Mouse (Mus musculus) heart, embryonic 16.5 days (tissue): ENCODE measurements at regions not wholly inside any gene's neighbourhood (a gene's known extent, or its start where the extent isn't known, plus 50 kb on each side); places are given as distances from the start of the nearest gene placed in this dataset.

Experiments
- ATAC-seq: fragments of 200-750 bp; cut with Nextera tagmentation; replicated peaks from 2 replicates; pipeline ENCODE4 v1.8.0; 2017; ENCODE audit warnings: moderate number of reproducible peaks; ENCODE audit not compliant: insufficient read depth, low FRiP score; ENCODE audit errors: extremely low read depth
- H3K27ac ChIP-seq: fragments of 300-500 bp; sonication (generic); 2 replicates; pipeline ENCODE4 v1.5.1; 2014; ENCODE audit warnings: mild to moderate bottlenecking, low read length, control low read depth, moderate library complexity
- H3K27me3 ChIP-seq: fragments of 300-500 bp; sonication (generic); 2 replicates; pipeline ENCODE4 v1.6.1; 2014; ENCODE audit warnings: low read length, mixed read lengths; ENCODE audit not compliant: control insufficient read depth, insufficient read depth
- H3K36me3 ChIP-seq: fragments of 300-500 bp; sonication (generic); 2 replicates; pipeline ENCODE4 v1.6.1; 2014; ENCODE audit not compliant: control insufficient read depth, insufficient read depth
- H3K4me1 ChIP-seq: fragments of 300-500 bp; sonication (generic); 2 replicates; pipeline ENCODE4 v1.6.1; 2014; ENCODE audit warnings: low read length, mixed read lengths; ENCODE audit not compliant: control insufficient read depth, insufficient read depth
- H3K4me2 ChIP-seq: fragments of 300-500 bp; sonication (generic); 2 replicates; pipeline ENCODE4 v1.6.1; 2014; ENCODE audit warnings: low read depth, mild to moderate bottlenecking, control low read depth, low read length
- H3K4me3 ChIP-seq: fragments of 300-500 bp; sonication (generic); 2 replicates; pipeline ENCODE4 v1.5.1; 2014; ENCODE audit warnings: mild to moderate bottlenecking, control low read depth, low read length
- H3K9ac ChIP-seq: fragments of 300-500 bp; sonication (generic); 2 replicates; pipeline ENCODE4 v1.6.1; 2014; ENCODE audit warnings: low read length, control low read depth
- H3K9me3 ChIP-seq: fragments of 300-500 bp; sonication (generic); replicated peaks from 2 replicates; pipeline ENCODE4 v1.6.1; 2016; ENCODE audit warnings: low read length; ENCODE audit not compliant: control insufficient read depth
- WGBS: fragments of 180-500 bp; shearing (Covaris S2); extraction: QIAGEN DNeasy Blood & Tissue Kit; methylation state at CpG from one replicate; pipeline ENCODE4 v1.1.7; 2014; 5-methylcytosine and 5-hydroxymethylcytosine counted together

- no peaks in the 10 kb centered on the region for H3K4me1 ChIP-seq
- no peak for ATAC-seq
- 0 out of 2 replicates have a peak, but pooled peaks cover 2% of the 10 kb centered on the region for H3K27me3 ChIP-seq
- H3K27ac ChIP-seq, result no peak overlapping the region
- H3K4me3 ChIP-seq, result no peak overlapping the region
- no peak overlapping the region for H3K9ac ChIP-seq
- H3K36me3 ChIP-seq, result no peaks in the 10 kb centered on the region
- H3K9me3 ChIP-seq, result no peaks in the 10 kb centered on the region
- 91% methylated on average over 5 of the region's 5 CpGs for WGBS
- no peak overlapping the region for H3K4me2 ChIP-seq
Measured at GRCm38 (mm10) chr13:59976425-59976824, 153.5 kb upstream of the Tut7 start.

- H3K9ac ChIP-seq, result no peak overlapping the region
- no peaks in the 10 kb centered on the region for H3K36me3 ChIP-seq
- no peaks in the 10 kb centered on the region for H3K9me3 ChIP-seq
- no peak overlapping the region for H3K4me3 ChIP-seq
- H3K27ac ChIP-seq, result no peak overlapping the region
- 74% methylated on average over 9 of the region's 9 CpGs for WGBS
- no peak overlapping the region for H3K4me2 ChIP-seq
- peaks cover 23% of the 10 kb centered on the region for H3K4me1 ChIP-seq
- ATAC-seq, result no peak
- 0 out of 2 replicates have a peak, but pooled peaks cover 2% of the 10 kb centered on the region for H3K27me3 ChIP-seq
Measured at GRCm38 (mm10) chr13:59972093-59972427, 149.1 kb upstream of the Tut7 start.

DNA sequence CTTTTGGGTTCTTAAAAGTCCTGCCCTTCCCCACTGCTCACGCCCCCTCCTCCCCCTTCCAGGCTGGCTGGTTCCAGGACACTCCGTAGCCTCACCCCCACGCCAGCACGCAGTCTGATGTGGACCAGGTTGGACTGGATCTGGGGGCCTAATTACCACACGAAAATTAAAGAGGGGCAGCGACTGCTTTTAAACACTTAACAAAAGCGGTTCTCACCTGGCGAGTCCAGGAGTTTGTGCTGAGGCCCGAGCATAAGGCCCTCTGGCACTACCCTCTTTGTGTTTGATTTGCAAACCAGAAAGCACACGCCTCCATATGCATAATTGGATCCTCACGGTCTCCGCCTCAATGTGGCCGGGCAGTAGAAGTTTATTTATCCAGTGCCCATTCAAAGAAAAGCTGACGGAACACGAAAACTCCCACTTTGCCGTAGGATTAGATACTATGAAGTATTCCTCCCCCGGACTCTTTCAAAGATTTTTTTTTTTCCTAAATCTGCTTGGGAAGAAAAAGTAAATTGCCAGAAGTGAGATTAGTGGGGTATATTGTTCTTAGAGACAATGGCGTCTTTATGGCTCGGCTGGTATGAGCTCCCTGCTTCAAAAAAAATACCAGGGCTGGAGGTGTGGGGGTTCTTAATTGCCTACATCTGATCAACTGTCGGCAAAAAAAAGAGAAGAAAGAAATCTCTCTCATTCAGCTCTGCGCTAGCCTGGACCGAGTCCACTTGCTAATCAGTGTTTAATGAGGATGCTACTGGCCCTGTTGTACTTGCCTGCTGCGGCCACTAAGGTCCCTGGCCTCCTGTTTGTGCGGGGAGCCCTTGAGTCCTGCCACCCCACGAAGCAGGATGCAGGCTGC is 148.5 kb upstream of the Tut7 start:
- WGBS, result 19% methylated on average over 25 of the region's 25 CpGs
- Histone ChIP-seq H3K27ac (no peak overlapping the region), H3K4me1 (peaks cover 23% of the 10 kb centered on the region), H3K9ac (peak overlapping the region; percentile 49), H3K9me3 (no peaks in the 10 kb centered on the region), H3K27me3 (0 out of 2 replicates have a peak, but pooled peaks cover 2% of the 10 kb centered on the region), H3K4me3 (peak overlapping the region; percentile 32), H3K36me3 (no peaks in the 10 kb centered on the region), H3K4me2 (peak overlapping the region; percentile 62)
- ATAC-seq, result 0 out of 2 replicates have a peak, but pooled peaks have one; percentile 50

DNA sequence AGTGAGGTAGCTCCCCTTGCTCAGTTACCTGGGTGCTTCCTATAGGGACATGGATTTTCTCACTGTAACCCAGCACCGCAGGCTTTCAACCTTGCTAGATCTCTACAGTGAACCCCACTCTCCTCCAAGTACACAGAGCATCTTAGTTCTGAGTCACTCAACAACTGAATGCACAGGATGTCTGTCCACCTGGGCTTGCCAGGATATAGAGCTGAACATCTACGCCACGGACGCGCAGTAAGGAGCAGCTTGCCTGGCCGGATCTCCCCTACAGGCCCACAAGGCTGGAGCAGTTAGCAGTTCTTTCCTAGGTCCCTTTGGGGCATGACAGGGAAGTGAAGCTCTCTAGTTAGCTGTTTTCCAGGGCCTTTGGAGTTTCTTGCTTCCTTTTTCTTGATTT is 147.5 kb upstream of the Tut7 start:
- no peaks in the 10 kb centered on the region for H3K9me3 ChIP-seq
- no peak overlapping the region for H3K9ac ChIP-seq
- no peak overlapping the region for H3K4me2 ChIP-seq
- H3K4me3 ChIP-seq, result no peak overlapping the region
- H3K27me3 ChIP-seq, result 0 out of 2 replicates have a peak, but pooled peaks cover 2% of the 10 kb centered on the region
- H3K4me1 ChIP-seq, result peaks cover 23% of the 10 kb centered on the region
- ATAC-seq, result no peak
- H3K36me3 ChIP-seq, result no peaks in the 10 kb centered on the region
- no peak overlapping the region for H3K27ac ChIP-seq
- 76% methylated on average over 6 of the region's 6 CpGs for WGBS

DNA sequence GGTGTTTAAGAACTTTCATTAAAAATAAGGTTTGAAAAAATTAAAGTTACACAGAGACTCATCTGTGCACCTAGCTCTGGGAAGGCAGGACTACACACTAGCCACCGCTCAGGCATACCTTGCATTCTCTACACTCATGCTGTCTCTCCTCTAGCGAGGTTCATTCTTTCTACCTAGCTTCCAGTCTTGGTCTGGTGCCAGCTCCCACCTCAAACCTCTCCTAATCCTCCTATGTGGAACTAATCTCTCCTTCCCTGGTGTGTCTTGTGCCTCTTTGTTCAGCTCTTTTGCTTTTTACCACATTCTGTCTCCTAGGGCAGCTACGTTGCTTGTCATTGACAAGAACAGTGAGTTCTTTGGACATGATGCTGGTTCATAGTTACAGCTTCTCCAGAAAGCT is 146.5 kb upstream of the Tut7 start:
- Histone ChIP-seq H3K4me2 (no peak overlapping the region), H3K27ac (peak overlapping the region; percentile 31; the same call in 1 of the 2 replicates), H3K36me3 (no peaks in the 10 kb centered on the region), H3K4me1 (peaks cover 23% of the 10 kb centered on the region), H3K9me3 (no peaks in the 10 kb centered on the region), H3K9ac (no peak overlapping the region), H3K27me3 (0 out of 2 replicates have a peak, but pooled peaks cover 2% of the 10 kb centered on the region), H3K4me3 (no peak overlapping the region)
- 48% methylated on average over 3 of the region's 3 CpGs for whole genome bisulfite sequencing
- no peak for ATAC-seq

- no peak overlapping the region for H3K4me2 ChIP-seq
- peak overlapping the region; percentile 25 for H3K27ac ChIP-seq
- ATAC-seq, result peak; percentile 80
Measured at GRCm38 (mm10) chr13:59968584-59969240, 145.8 kb upstream of the Tut7 start.

GRCm38 (mm10) chr13:59966535-59967255 is 143.7 kb upstream of the Tut7 start:
- H3K27ac ChIP-seq, result no peak overlapping the region
- no peak overlapping the region for H3K4me3 ChIP-seq
- H3K36me3 ChIP-seq, result no peaks in the 10 kb centered on the region
- no peaks in the 10 kb centered on the region for H3K27me3 ChIP-seq
- H3K9ac ChIP-seq, result no peak overlapping the region
- no peak overlapping the region for H3K4me2 ChIP-seq
- WGBS, result 82% methylated on average over 17 of the region's 17 CpGs
- ATAC-seq, result no peak
- H3K9me3 ChIP-seq, result no peaks in the 10 kb centered on the region
- H3K4me1 ChIP-seq, result peaks cover 30% of the 10 kb centered on the region

More at GRCm38 (mm10) chr13:59968584-59969240, 145.8 kb upstream of the Tut7 start:
- Histone ChIP-seq H3K9ac (no peak overlapping the region), H3K4me3 (no peak overlapping the region), H3K9me3 (no peaks in the 10 kb centered on the region), H3K36me3 (no peaks in the 10 kb centered on the region), H3K4me1 (peaks cover 23% of the 10 kb centered on the region), H3K27me3 (0 out of 2 replicates have a peak, but pooled peaks cover 2% of the 10 kb centered on the region)
- 75% methylated on average over 19 of the region's 19 CpGs for WGBS

GRCm38 (mm10) chr13:59964981-59965380 is 142.0 kb upstream of the Tut7 start:
- no peaks in the 10 kb centered on the region for H3K36me3 ChIP-seq
- WGBS, result 85% methylated on average over 2 of the region's 2 CpGs
- H3K4me3 ChIP-seq, result no peak overlapping the region
- H3K4me2 ChIP-seq, result no peak overlapping the region
- no peak overlapping the region for H3K27ac ChIP-seq
- no peaks in the 10 kb centered on the region for H3K27me3 ChIP-seq
- no peak overlapping the region for H3K9ac ChIP-seq
- no peak for ATAC-seq
- no peaks in the 10 kb centered on the region for H3K9me3 ChIP-seq
- peaks cover 27% of the 10 kb centered on the region for H3K4me1 ChIP-seq
